Comparison of ENCODE assay signal across 19 mouse cellular contexts in genomic region chr2:164613471-164613870, GRCm38 (mm10). TPM values are rescaled to one million over a fixed set of nuclear protein-coding genes. Genes with fewer than 3 reads are reported as not detected.
DNase-seq lines count a peak whose midpoint lies in the region; TF ChIP-seq lines count a peak whose summit lies in the region.
"Not testable (repeated sequence)": the region's sequence is repeated elsewhere in the genome, so short reads cannot be mapped to it uniquely, and the experiment has no call there.
"Had no signal": no experiment of that assay in that cellular context is flagged by ENCODE, and none has a peak within 500 bp of the region (broad histone marks: within the 10 kb centered on the region; RNA-seq: fewer than 3 reads in every experiment).

Gene Wfdc6b, plus strand, starts transcription at chr2:164613522.
Gene Wfdc8, minus strand, starts transcription at chr2:164613626.

- not testable (repeated sequence) for TF ChIP-seq POLR2A in kidney, adult 2 months (IDR thresholded peaks at IDR 0.05; ENCODE audit: low read depth, low read length)

- H3K27me3 ChIP-seq in heart, embryonic 10.5 days (ENCODE audit: insufficient read depth, poor library complexity, severe bottlenecking); kidney, adult 2 months (replicated peaks; ENCODE audit: control insufficient read depth, insufficient read depth, low read length): not testable (repeated sequence)

- 60% methylated on average over 8 of the region's 8 CpGs for WGBS in heart, embryonic 10.5 days
- 42% methylated on average over 8 of the region's 8 CpGs for WGBS in kidney, adult 2 months

- DNase-seq in adrenal gland, postnatal 25 days = peak; percentile 50
- peak; percentile 46 for DNase-seq in gastrocnemius, postnatal 25 days
- DNase-seq in heart, embryonic 10.5 days (ENCODE audit: low spot score) = peak; percentile 24
- DNase-seq in kidney, adult 2 months = peak; percentile 39
- DNase-seq in layer of hippocampus, postnatal 10 days (ENCODE audit: low spot score in 2 of 2) = peak; percentile 20 to 29
- DNase-seq in lung, postnatal 36 days = peak; percentile 78
- DNase-seq in right cerebral cortex, postnatal 14 days = peak; percentile 21

- H3K4me1 ChIP-seq in heart, embryonic 10.5 days; kidney, adult 2 months (ENCODE audit: control insufficient read depth, insufficient read depth, low read length): not testable (repeated sequence)

- not testable (repeated sequence) for TF ChIP-seq CTCF in kidney, adult 2 months (conservative IDR thresholded peaks at IDR 0.05; ENCODE audit: insufficient read depth, insufficient read length, low read depth, low read length)

- not testable (repeated sequence) for H3K27ac ChIP-seq in heart, embryonic 10.5 days; kidney, adult 2 months (ENCODE audit: insufficient read depth, low read depth, low read length)

- H3K36me3 ChIP-seq in heart, embryonic 10.5 days; kidney, adult 2 months (ENCODE audit: control insufficient read depth, insufficient read depth, low read length): not testable (repeated sequence)

- H3K9me3 ChIP-seq in heart, embryonic 10.5 days = not testable (repeated sequence)

- not testable (repeated sequence) for H3K4me3 ChIP-seq in heart, embryonic 10.5 days; kidney, adult 2 months (ENCODE audit: insufficient read depth, low read depth, low read length)

RNA-seq across cellular contexts. Expression of gene Wfdc6b, which starts in this region (rescaled TPM):
- total RNA-seq in adrenal gland, postnatal 25 days (2021) = not detected in 2 replicates
- not detected for total RNA-seq in gastrocnemius, postnatal 25 days (2021)
- not detected in 2 replicates for polyA plus RNA-seq in heart, embryonic 10.5 days (2016; fragmentation: Nextera tagmentation; extraction: Ambion mirVana)
- not detected in 2 replicates for polyA plus RNA-seq in kidney, adult 2 months (2012; rRNA removed)
- total RNA-seq in layer of hippocampus, postnatal 10 days (2021) = not detected
- total RNA-seq: forebrain, postnatal 0 days; gastrocnemius, adult 8-10 months; layer of hippocampus, adult 18-20 months; left cerebral cortex, postnatal 36 days; liver, adult 2 months; megakaryocyte-erythroid progenitor cell, adult 5-6 weeks; midbrain, postnatal 0 days had no signal
- polyA plus RNA-seq: embryonic facial prominence, embryonic 14.5 days; forebrain, postnatal 0 days; heart, embryonic 16.5 days; hindbrain, embryonic 15.5 days; intestine, embryonic 16.5 days; liver, adult 2 months; lung, embryonic 15.5 days; midbrain, postnatal 0 days had no signal

RNA-seq across cellular contexts. Expression of gene Wfdc8, which starts in this region (rescaled TPM):
- total RNA-seq in adrenal gland, postnatal 25 days (2021) = not detected in 2 replicates
- not detected for total RNA-seq in gastrocnemius, postnatal 25 days (2021)
- polyA plus RNA-seq in heart, embryonic 10.5 days (2016; fragmentation: Nextera tagmentation; extraction: Ambion mirVana) = not detected in 2 replicates
- polyA plus RNA-seq in kidney, adult 2 months (2012; rRNA removed) = not detected in 2 replicates
- not detected for total RNA-seq in layer of hippocampus, postnatal 10 days (2021)
- total RNA-seq: forebrain, postnatal 0 days; gastrocnemius, adult 8-10 months; layer of hippocampus, adult 18-20 months; left cerebral cortex, postnatal 36 days; liver, adult 2 months; megakaryocyte-erythroid progenitor cell, adult 5-6 weeks; midbrain, postnatal 0 days had no signal
- polyA plus RNA-seq: forebrain, postnatal 0 days; heart, embryonic 16.5 days; hindbrain, embryonic 15.5 days; intestine, embryonic 16.5 days; liver, adult 2 months; lung, embryonic 15.5 days; midbrain, postnatal 0 days had no signal

Comparison
In these comparisons a context has a peak if more than half of its experiments do, and no peak if none do; other contexts are left out.
1. Peak in DNase-seq in adrenal gland, postnatal 25 days; RNA of the genes that start here not detected or under 1 TPM.
2. Peak in DNase-seq in gastrocnemius, postnatal 25 days; RNA of the genes that start here not detected or under 1 TPM.
3. Peak in DNase-seq in heart, embryonic 10.5 days; RNA of the genes that start here not detected or under 1 TPM.
4. Peak in DNase-seq in kidney, adult 2 months; RNA of the genes that start here not detected or under 1 TPM.
5. Peak in DNase-seq in layer of hippocampus, postnatal 10 days; RNA of the genes that start here not detected or under 1 TPM.
6. DNase-seq: peak in every context shown above with its lines; median percentile 78 in lung, postnatal 36 days; 50 in adrenal gland, postnatal 25 days; 46 in gastrocnemius, postnatal 25 days; 39 in kidney, adult 2 months; 24 in layer of hippocampus, postnatal 10 days; 24 in heart, embryonic 10.5 days; 21 in right cerebral cortex, postnatal 14 days.